Mouse (Mus musculus): ENCODE results near the gene Cnot6. TPM values are rescaled to one million over a fixed set of nuclear protein-coding genes. Genes with fewer than 3 reads are reported as not detected.

Gene Cnot6
- 69.3 TPM for polyA plus RNA-seq (2017; shearing (Covaris generic))

GRCm38 (mm10) chr11:49712555-49713335, at the start of gene Cnot6:
Gene Cnot6 (minus strand): TSS chr11:49712723.

GRCm38 (mm10) chr11:49663310-49663709, 49.2 kb downstream of the Cnot6 start, which contains the start of gene Scgb3a1:
Gene Scgb3a1 (plus strand): TSS chr11:49663610.

Other genes starting within 250 kb of the Cnot6 start
- not detected for gene Olfr1386, start 247.7 kb downstream of the Cnot6 start, polyA plus RNA-seq (2017; shearing (Covaris generic))
- gene Olfr1385, start 223.7 kb downstream of the Cnot6 start, polyA plus RNA-seq (2017; shearing (Covaris generic)) = 0.15 TPM
- gene Olfr1384, start 206.0 kb downstream of the Cnot6 start, polyA plus RNA-seq (2017; shearing (Covaris generic)) = not detected
- gene Olfr1383, start 193.1 kb downstream of the Cnot6 start, polyA plus RNA-seq (2017; shearing (Covaris generic)) = not detected
- not detected for gene Olfr1382, start 184.5 kb downstream of the Cnot6 start, polyA plus RNA-seq (2017; shearing (Covaris generic))
- 0.12 TPM for gene Olfr1381, start 169.3 kb downstream of the Cnot6 start, polyA plus RNA-seq (2017; shearing (Covaris generic))
- not detected for gene Olfr1380, start 155.8 kb downstream of the Cnot6 start, polyA plus RNA-seq (2017; shearing (Covaris generic))
- gene Flt4, start 103.5 kb downstream of the Cnot6 start, polyA plus RNA-seq (2017; shearing (Covaris generic)) = not detected
- not detected for gene Scgb3a1, start 49.1 kb downstream of the Cnot6 start, polyA plus RNA-seq (2017; shearing (Covaris generic))
- gene Gfpt2, start 81.5 kb upstream of the Cnot6 start, polyA plus RNA-seq (2017; shearing (Covaris generic)) = not detected
- 44.7 TPM for gene Mapk9, start 134.0 kb upstream of the Cnot6 start, polyA plus RNA-seq (2017; shearing (Covaris generic))
- not detected for gene Rasgef1c, start 189.1 kb upstream of the Cnot6 start, polyA plus RNA-seq (2017; shearing (Covaris generic))

Data from effector memory CD4-positive, alpha-beta T cell, adult 5 months (primary cell).